Mouse (Mus musculus): ENCODE data around the gene Plcg1. TPM values are rescaled to one million over a fixed set of nuclear protein-coding genes. Genes with fewer than 3 reads are reported as not detected.
A peak's percentile ranks its signal among the peaks of the same experiment; 100 is the strongest.

The Plcg1 gene
- polyA plus RNA-seq, 1 experiment from 2014 or later, result 40.2 TPM

DNA sequence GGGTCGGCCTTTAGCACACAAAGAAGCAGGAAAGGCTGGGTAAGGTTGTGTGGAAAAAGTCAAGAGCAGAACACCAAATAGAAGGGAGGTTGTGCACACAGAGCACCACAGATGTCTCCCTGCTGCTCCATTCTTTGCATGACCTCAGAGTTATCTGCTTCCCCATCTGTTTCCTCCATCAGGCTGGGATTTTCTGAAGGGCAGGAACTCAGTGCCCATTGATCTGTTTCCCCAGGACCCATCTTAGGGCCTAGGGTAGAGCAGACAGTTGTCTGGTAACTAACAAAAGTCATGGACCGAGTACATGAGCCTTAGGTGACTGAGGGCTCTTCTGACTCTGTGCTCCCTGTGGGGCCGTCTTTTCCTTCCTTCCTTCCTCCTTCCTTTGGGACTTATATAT, 10.5 kb downstream of the Plcg1 start:
- no peak for ATAC-seq
- 82% methylated on average over 3 of the region's 3 CpGs for WGBS
- peak overlapping the region; percentile 40 for H3K27ac ChIP-seq (ENCODE audit: low read depth, low read length)
- H3K4me1 ChIP-seq (ENCODE audit: control insufficient read depth, insufficient read depth, low read length), result peaks cover 30% of the 10 kb centered on the region
- no peaks in the 10 kb centered on the region for H3K27me3 ChIP-seq (replicated peaks; ENCODE audit: control insufficient read depth, insufficient read depth, low read length)
- H3K4me3 ChIP-seq (ENCODE audit: low read depth, low read length), result no peak overlapping the region
- no peak for DNase-seq (ENCODE audit: low spot score)
- H3K36me3 ChIP-seq (ENCODE audit: control insufficient read depth, insufficient read depth, low read length), result peaks cover 39% of the 10 kb centered on the region
- no peaks in the 10 kb centered on the region for H3K9me3 ChIP-seq (replicated peaks; ENCODE audit: control insufficient read depth, low read length)
- H3K9ac ChIP-seq (ENCODE audit: low read length), result no peak overlapping the region
- no peak overlapping the region for H3K4me2 ChIP-seq (ENCODE audit: low read length)

DNA sequence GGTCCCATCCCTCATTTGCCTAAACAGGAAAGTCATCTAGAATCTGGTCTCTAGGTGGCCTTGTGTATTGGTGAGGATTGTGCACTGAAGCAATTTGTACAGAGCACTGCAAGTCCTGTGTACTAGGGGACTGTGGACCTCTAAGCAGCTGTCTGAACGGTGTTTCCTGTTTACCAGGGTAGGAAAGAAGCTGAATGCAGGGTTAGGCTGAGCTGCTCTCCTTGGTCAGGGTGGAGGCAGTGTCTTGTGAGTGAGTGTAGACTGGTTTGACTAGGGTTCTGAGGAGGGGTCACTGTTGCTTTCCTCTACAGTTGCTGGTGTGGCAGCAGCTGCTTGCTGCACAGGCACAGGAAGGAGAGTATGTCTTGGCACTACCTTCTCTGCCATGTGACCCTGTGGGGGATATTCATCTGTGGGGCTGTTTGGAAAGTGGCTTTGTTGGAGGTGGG, 11.1 kb downstream of the Plcg1 start:
- Histone ChIP-seq H3K4me2 (ENCODE audit: low read length) (no peak overlapping the region), H3K9ac (ENCODE audit: low read length) (no peak overlapping the region), H3K27me3 (replicated peaks; ENCODE audit: control insufficient read depth, insufficient read depth, low read length) (no peaks in the 10 kb centered on the region), H3K36me3 (ENCODE audit: control insufficient read depth, insufficient read depth, low read length) (peaks cover 41% of the 10 kb centered on the region), H3K27ac (ENCODE audit: low read depth, low read length) (peak overlapping the region; percentile 17; the same call in 1 of the 2 replicates), H3K4me3 (ENCODE audit: low read depth, low read length) (no peak overlapping the region), H3K9me3 (replicated peaks; ENCODE audit: control insufficient read depth, low read length) (no peaks in the 10 kb centered on the region), H3K4me1 (ENCODE audit: control insufficient read depth, insufficient read depth, low read length) (peaks cover 30% of the 10 kb centered on the region)
- no peak for DNase-seq (ENCODE audit: low spot score)
- 88% methylated on average over 1 of the region's 1 CpGs for WGBS
- no peak for ATAC-seq

DNA sequence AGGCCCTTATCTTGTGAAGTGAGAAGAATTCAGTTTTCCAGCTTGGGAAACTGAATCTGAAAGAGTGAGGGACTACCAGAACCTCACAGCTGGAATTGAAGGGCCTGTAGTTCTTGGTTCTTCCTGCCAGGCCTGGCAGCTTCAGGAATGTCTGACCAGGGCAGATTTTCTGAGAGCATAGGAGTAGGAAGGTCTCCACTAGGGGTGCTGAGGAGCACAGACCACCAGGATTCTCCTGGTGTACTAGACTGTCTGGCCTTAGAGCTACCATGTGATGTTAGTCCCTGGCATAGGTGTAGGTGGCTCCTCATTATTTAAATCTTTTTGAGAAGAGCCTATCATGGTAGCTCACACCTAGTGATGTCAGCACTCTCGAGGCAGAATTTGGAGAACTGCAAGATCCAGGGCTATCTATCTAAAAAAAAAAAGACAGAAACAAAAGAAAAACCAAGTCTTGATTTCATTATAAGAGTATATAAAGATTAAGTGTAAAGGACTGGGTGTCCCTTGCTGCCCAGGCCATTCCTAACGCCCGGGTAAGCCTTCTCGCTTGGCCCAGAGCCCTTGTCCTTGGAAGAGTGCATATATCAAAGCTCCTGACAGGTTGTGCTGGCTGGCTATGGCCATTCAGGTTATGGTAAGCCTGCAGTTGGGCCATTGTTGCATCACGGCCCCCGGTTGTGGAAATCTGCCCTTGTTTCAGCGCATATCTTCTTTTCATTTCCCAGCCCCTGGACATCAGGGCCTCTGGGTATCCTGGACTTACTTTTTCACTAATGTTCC, 13.1 kb downstream of the Plcg1 start:
- no peak for DNase-seq (ENCODE audit: low spot score)
- no peaks in the 10 kb centered on the region for H3K9me3 ChIP-seq (replicated peaks; ENCODE audit: control insufficient read depth, low read length)
- peaks cover 26% of the 10 kb centered on the region for H3K4me1 ChIP-seq (ENCODE audit: control insufficient read depth, insufficient read depth, low read length)
- H3K9ac ChIP-seq (ENCODE audit: low read length), result no peak overlapping the region
- H3K36me3 ChIP-seq (ENCODE audit: control insufficient read depth, insufficient read depth, low read length), result peaks cover 50% of the 10 kb centered on the region
- no peak for ATAC-seq
- H3K4me3 ChIP-seq (ENCODE audit: low read depth, low read length), result no peak overlapping the region
- no peaks in the 10 kb centered on the region for H3K27me3 ChIP-seq (replicated peaks; ENCODE audit: control insufficient read depth, insufficient read depth, low read length)
- 94% methylated on average over 7 of the region's 7 CpGs for WGBS
- H3K4me2 ChIP-seq (ENCODE audit: low read length), result no peak overlapping the region
- no peak overlapping the region for H3K27ac ChIP-seq (ENCODE audit: low read depth, low read length)

DNA sequence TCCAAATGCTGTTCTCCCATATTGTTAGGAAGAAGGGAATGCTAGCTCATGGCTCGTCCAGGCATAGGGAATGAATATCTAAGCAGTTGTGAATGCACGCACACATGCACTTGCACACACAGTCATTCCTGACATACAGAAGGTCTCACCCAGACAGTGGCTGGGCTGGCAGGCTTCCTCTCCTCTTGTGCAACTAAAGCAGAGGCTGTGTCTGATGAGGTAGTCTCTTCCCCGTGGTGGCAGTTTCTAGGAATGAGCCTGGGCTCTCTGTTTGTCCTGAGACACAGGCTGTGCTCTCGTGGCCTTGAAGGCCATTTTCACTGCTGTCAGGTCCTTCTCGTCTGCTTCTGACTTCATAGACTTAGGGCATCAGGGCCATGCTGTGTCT, 13.7 kb downstream of the Plcg1 start:
- H3K4me3 ChIP-seq (ENCODE audit: low read depth, low read length), result no peak overlapping the region
- WGBS, result 87% methylated on average over 5 of the region's 5 CpGs
- H3K27ac ChIP-seq (ENCODE audit: low read depth, low read length), result no peak overlapping the region
- H3K4me2 ChIP-seq (ENCODE audit: low read length), result no peak overlapping the region
- ATAC-seq, result no peak
- H3K36me3 ChIP-seq (ENCODE audit: control insufficient read depth, insufficient read depth, low read length), result peaks cover 55% of the 10 kb centered on the region
- no peaks in the 10 kb centered on the region for H3K9me3 ChIP-seq (replicated peaks; ENCODE audit: control insufficient read depth, low read length)
- H3K27me3 ChIP-seq (replicated peaks; ENCODE audit: control insufficient read depth, insufficient read depth, low read length), result no peaks in the 10 kb centered on the region
- peaks cover 20% of the 10 kb centered on the region for H3K4me1 ChIP-seq (ENCODE audit: control insufficient read depth, insufficient read depth, low read length)
- no peak for DNase-seq (ENCODE audit: low spot score)
- H3K9ac ChIP-seq (ENCODE audit: low read length), result no peak overlapping the region

DNA sequence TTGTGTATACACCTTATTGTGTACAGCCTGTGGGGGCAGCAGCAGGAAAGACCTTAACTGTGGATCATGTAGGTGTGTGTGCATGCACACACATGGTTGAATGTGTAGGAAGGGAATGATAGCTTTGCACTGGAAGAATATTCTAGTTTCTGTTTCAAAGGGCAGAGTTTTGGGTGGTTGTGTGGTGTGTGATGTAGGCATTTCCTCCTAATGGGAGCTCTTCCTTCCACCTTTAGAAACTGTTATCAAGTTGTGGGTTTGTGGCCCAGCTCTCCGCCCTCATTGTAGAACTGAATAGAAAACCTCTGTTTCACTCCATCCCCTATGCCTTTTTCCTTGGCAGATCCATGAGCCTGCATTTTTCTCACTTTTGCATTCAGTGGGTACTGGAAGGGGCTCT, 14.4 kb downstream of the Plcg1 start:
- H3K36me3 ChIP-seq (ENCODE audit: control insufficient read depth, insufficient read depth, low read length), result peaks cover 62% of the 10 kb centered on the region
- H3K9me3 ChIP-seq (replicated peaks; ENCODE audit: control insufficient read depth, low read length), result no peaks in the 10 kb centered on the region
- WGBS, result 100% methylated on average over 1 of the region's 1 CpGs
- H3K4me3 ChIP-seq (ENCODE audit: low read depth, low read length), result no peak overlapping the region
- H3K9ac ChIP-seq (ENCODE audit: low read length), result no peak overlapping the region
- peaks cover 13% of the 10 kb centered on the region for H3K4me1 ChIP-seq (ENCODE audit: control insufficient read depth, insufficient read depth, low read length)
- no peak for DNase-seq (ENCODE audit: low spot score)
- no peak overlapping the region; the same call in 1 of the 2 replicates for H3K27ac ChIP-seq (ENCODE audit: low read depth, low read length)
- no peak overlapping the region for H3K4me2 ChIP-seq (ENCODE audit: low read length)
- no peaks in the 10 kb centered on the region for H3K27me3 ChIP-seq (replicated peaks; ENCODE audit: control insufficient read depth, insufficient read depth, low read length)
- no peak for ATAC-seq

DNA sequence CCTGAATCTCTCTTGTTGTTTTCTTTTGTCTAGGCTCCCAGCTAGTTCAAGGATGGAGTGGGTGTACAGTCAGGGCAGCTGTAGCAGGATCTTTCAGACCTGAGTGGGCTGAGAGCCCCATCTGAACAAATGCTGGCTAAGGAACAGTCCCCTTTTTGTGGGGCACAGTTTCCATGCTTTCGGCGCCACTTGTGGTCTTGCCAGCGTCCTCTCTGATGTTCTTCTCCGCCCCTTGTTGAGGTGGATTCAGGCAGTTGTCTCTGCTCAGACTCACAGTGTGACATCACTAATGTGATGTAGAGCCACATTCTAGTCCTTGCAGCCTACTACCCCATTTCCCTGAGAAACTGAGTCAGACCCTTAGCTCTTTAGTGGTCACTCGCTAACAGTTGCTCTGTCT, 15.5 kb downstream of the Plcg1 start:
- no peak for DNase-seq (ENCODE audit: low spot score)
- Histone ChIP-seq H3K4me2 (ENCODE audit: low read length) (no peak overlapping the region), H3K9me3 (replicated peaks; ENCODE audit: control insufficient read depth, low read length) (no peaks in the 10 kb centered on the region), H3K27me3 (replicated peaks; ENCODE audit: control insufficient read depth, insufficient read depth, low read length) (no peaks in the 10 kb centered on the region), H3K4me3 (ENCODE audit: low read depth, low read length) (no peak overlapping the region), H3K4me1 (ENCODE audit: control insufficient read depth, insufficient read depth, low read length) (peaks cover 4% of the 10 kb centered on the region), H3K9ac (ENCODE audit: low read length) (no peak overlapping the region), H3K27ac (ENCODE audit: low read depth, low read length) (no peak overlapping the region), H3K36me3 (ENCODE audit: control insufficient read depth, insufficient read depth, low read length) (peaks cover 73% of the 10 kb centered on the region)
- WGBS, result 96% methylated on average over 5 of the region's 5 CpGs
- ATAC-seq, result no peak

DNA sequence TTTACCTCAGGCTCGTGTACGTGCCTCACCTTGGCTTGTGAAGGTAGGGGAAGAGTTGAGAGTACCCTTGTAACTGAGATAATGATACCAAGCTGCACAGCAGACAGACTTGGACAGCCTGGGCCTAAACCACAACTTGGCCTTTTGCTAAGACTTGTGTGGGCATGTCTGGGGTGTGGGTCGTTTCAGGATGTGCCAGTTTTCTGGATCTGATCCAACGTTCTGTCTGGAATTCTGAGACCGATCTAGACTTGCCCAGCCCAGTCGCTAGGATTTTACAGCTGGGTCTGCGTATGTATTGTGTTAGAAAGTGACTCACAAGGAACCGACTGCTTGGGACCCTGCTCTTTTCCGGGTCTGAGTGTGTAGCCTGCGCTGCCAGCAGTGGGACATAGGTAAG, 16.0 kb downstream of the Plcg1 start:
- H3K4me3 ChIP-seq (ENCODE audit: low read depth, low read length), result no peak overlapping the region
- no peaks in the 10 kb centered on the region for H3K27me3 ChIP-seq (replicated peaks; ENCODE audit: control insufficient read depth, insufficient read depth, low read length)
- no peak overlapping the region for H3K9ac ChIP-seq (ENCODE audit: low read length)
- no peak overlapping the region for H3K27ac ChIP-seq (ENCODE audit: low read depth, low read length)
- H3K9me3 ChIP-seq (replicated peaks; ENCODE audit: control insufficient read depth, low read length), result no peaks in the 10 kb centered on the region
- H3K4me2 ChIP-seq (ENCODE audit: low read length), result no peak overlapping the region
- H3K36me3 ChIP-seq (ENCODE audit: control insufficient read depth, insufficient read depth, low read length), result peaks cover 77% of the 10 kb centered on the region
- peaks cover 4% of the 10 kb centered on the region; the same call in 1 of the 2 replicates for H3K4me1 ChIP-seq (ENCODE audit: control insufficient read depth, insufficient read depth, low read length)
- DNase-seq (ENCODE audit: low spot score) (no peak), ATAC-seq (no peak)
- WGBS, result 84% methylated on average over 10 of the region's 10 CpGs

DNA sequence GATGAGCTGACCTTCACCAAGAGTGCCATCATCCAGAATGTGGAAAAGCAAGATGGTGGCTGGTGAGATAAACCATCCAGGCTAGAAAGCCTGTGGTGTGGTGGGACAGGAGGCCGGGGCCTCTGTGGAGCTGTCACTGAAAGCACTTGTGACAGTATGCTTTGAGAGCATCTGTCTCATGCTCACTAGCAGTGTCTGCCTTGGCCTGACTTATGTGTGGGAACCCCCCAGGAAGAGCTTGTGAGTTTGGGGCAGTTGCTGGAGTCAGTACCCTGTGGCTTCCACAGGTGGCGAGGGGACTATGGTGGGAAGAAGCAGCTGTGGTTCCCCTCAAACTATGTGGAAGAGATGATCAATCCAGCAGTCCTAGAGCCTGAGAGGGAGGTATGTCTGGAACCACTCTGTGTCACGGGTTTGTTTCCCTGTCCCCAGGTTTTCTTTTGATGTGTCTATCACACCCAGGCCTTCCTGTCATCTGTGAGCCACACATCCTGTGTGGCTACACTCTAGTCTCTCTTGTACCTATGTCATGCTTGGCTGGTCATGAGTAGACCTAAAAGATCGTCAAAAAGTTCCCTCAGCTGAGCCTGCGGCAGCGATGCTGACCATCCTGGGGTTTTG, 25.6 kb downstream of the Plcg1 start:
- no peaks in the 10 kb centered on the region for H3K4me1 ChIP-seq (ENCODE audit: control insufficient read depth, insufficient read depth, low read length)
- no peaks in the 10 kb centered on the region for H3K9me3 ChIP-seq (replicated peaks; ENCODE audit: control insufficient read depth, low read length)
- no peak overlapping the region for H3K9ac ChIP-seq (ENCODE audit: low read length)
- 91% methylated on average over 6 of the region's 6 CpGs for WGBS
- ATAC-seq (no peak), DNase-seq (ENCODE audit: low spot score) (no peak)
- H3K27ac ChIP-seq (ENCODE audit: low read depth, low read length), result no peak overlapping the region
- H3K36me3 ChIP-seq (ENCODE audit: control insufficient read depth, insufficient read depth, low read length), result peaks cover 100% of the 10 kb centered on the region
- no peak overlapping the region for H3K4me2 ChIP-seq (ENCODE audit: low read length)
- no peak overlapping the region for H3K4me3 ChIP-seq (ENCODE audit: low read depth, low read length)
- no peaks in the 10 kb centered on the region for H3K27me3 ChIP-seq (replicated peaks; ENCODE audit: control insufficient read depth, insufficient read depth, low read length)
